Mouse (Mus musculus) liver, postnatal 0 days (tissue): ENCODE measurements around the gene Wsb1.

ENCODE experiments used
- CTCF ChIP-seq: sonication (generic); IDR thresholded peaks from 2 replicates; pipeline ENCODE4 v1.5.1; 2016; ENCODE audit warnings: antibody characterized with exemption, low read depth
- EP300 ChIP-seq: IDR thresholded peaks from 2 replicates; pipeline ENCODE4 v1.6.1; 2016; ENCODE audit warnings: antibody characterized with exemption, low read depth, mild to moderate bottlenecking

DNA sequence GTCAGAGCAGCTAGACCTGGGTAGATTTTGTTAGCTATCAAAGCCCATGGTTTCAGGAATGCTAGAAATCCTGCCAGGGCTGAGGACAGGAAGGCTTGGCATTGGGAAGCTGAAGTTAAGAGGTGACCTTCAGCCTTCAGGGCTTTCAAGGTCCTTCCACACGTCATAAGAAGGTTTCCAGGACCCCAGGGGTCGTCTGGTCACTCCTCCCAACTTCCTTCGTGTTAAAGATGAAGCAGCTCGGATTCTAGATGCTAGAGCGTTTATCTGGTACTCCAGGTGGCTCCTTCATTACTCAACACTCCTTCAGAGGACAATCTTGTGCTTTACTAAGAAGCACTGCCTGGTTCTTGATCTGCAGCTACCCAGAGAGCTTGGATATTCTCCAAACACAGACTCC lies 45.4 kb downstream of the Wsb1 start:
- TF ChIP-seq CTCF, result no peak
- TF ChIP-seq EP300, result no peak
